Mouse (Mus musculus) heart, adult 2 months (tissue): ENCODE measurements around the gene Dlg1.

Experiments
- CTCF ChIP-seq: fragments of 200-600 bp; IDR thresholded peaks from 2 replicates; pipeline ENCODE4 v1.8.1; 2022; ENCODE audit warnings: antibody characterized with exemption, mild to moderate bottlenecking, moderate library complexity
- POLR2A ChIP-seq: fragments of 200-500 bp; IDR thresholded peaks from 2 replicates; pipeline ENCODE4 v1.6.1; 2011; ENCODE audit warnings: mild to moderate bottlenecking, low read depth, low read length, control low read depth; ENCODE audit not compliant: insufficient read depth

DNA sequence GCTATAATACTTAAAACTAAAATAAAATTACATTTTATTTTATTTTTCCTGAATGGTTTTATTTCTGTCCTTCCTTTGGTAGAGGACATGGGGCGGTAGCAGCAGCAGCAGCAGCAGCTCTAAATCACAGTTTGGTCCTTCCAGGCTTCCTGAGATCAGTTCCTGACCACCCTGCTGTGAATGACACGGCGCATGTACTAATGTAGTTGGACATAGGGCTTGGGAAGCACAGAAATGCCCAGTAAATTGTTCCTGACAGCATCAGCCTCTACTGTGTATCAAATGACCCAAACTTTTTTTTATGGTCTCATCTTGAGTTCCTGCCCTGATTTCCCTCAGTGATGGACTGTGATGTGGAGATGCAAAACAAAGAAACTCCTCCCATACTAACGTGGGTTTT, 61.6 kb downstream of the Dlg1 start:
- no peak for TF ChIP-seq POLR2A
- no peak for TF ChIP-seq CTCF
